Mouse (Mus musculus) hindbrain, embryonic 11.5 days (tissue): ENCODE measurements around the gene Ssbp1. TPM values are rescaled to one million over a fixed set of nuclear protein-coding genes. Genes with fewer than 3 reads are reported as not detected.

Source experiments
- ATAC-seq: fragments of 200-750 bp; cut with Nextera tagmentation; 2 replicates; pipeline ENCODE4 v1.8.0; 2017; ENCODE audit warnings: mild to moderate bottlenecking, moderate TSS enrichment, moderate library complexity; ENCODE audit not compliant: low FRiP score
- DNase-seq: peaks from one replicate; pipeline ENCODE4 v3.0.0-alpha.2; 2015; ENCODE audit warnings: low spot score
- H3K27ac ChIP-seq: fragments of 300-500 bp; sonication (generic); 2 replicates; pipeline ENCODE4 v1.5.1; 2014; ENCODE audit warnings: mild to moderate bottlenecking, low read depth, low read length
- H3K27me3 ChIP-seq: fragments of 300-500 bp; sonication (generic); 2 replicates; pipeline ENCODE4 v1.6.1; 2014; ENCODE audit warnings: mild to moderate bottlenecking, low read length, moderate library complexity, mixed read lengths; ENCODE audit not compliant: control insufficient read depth, insufficient read depth
- H3K36me3 ChIP-seq: fragments of 300-500 bp; sonication (generic); 2 replicates; pipeline ENCODE4 v1.6.1; 2014; ENCODE audit warnings: mild to moderate bottlenecking, low read length, moderate library complexity, mixed read lengths; ENCODE audit not compliant: control insufficient read depth, insufficient read depth
- H3K4me1 ChIP-seq: fragments of 300-500 bp; sonication (generic); replicated peaks from 2 replicates; pipeline ENCODE4 v1.6.1; 2014; ENCODE audit warnings: low read length, mixed read lengths; ENCODE audit not compliant: control insufficient read depth, insufficient read depth
- H3K4me2 ChIP-seq: fragments of 300-500 bp; sonication (generic); replicated peaks from 2 replicates; pipeline ENCODE4 v1.6.1; 2014; ENCODE audit warnings: mild to moderate bottlenecking, low read depth, low read length
- H3K4me3 ChIP-seq: fragments of 300-500 bp; sonication (generic); 2 replicates; pipeline ENCODE4 v1.5.1; 2014; ENCODE audit warnings: low read depth, low read length
- H3K9ac ChIP-seq: fragments of 300-500 bp; sonication (generic); 2 replicates; pipeline ENCODE4 v1.6.1; 2014; ENCODE audit warnings: low read depth, low read length
- H3K9me3 ChIP-seq: fragments of 300-500 bp; sonication (generic); 2 replicates; pipeline ENCODE4 v1.6.1; 2016; ENCODE audit warnings: low read length; ENCODE audit not compliant: control insufficient read depth
- WGBS: fragments of 180-500 bp; shearing (Covaris S2); extraction: QIAGEN DNeasy Blood & Tissue Kit; methylation state at CpG from one replicate; pipeline ENCODE4 v1.1.7; 2014; 5-methylcytosine and 5-hydroxymethylcytosine counted together
- polyA plus RNA-seq: library from polyadenylated mRNA; unstranded; fragments of >200 nt; fragmentation: Nextera tagmentation; extraction: Ambion mirVana; gene quantifications from 2 replicates; pipeline ENCODE4 v1.2.1, GENCODE M21; 2014

Gene Ssbp1
- polyA plus RNA-seq, 1 experiment from 2014 or later = 167 TPM

DNA sequence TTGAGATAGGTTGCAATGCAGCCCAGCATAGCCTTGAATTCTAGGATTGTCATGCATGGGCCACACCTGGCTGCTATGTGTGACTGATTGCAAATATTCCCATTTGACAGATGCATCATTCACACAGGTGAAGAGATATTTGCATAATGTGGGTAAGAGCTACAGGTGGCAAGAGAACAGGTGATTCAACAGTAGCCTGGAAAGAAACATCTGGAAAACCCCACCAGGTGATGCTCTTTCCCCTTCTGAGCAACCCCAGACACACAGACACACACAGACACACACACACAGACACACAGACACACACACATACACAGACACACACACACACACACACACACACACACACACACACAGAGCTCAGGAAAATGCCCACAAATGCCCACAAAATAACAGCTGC lies 39.3 kb upstream of the Ssbp1 start:
- Histone ChIP-seq H3K4me1 (peaks cover 4% of the 10 kb centered on the region; the same call in 1 of the 2 replicates), H3K9me3 (no peaks in the 10 kb centered on the region), H3K27ac (no peak overlapping the region), H3K4me3 (no peak overlapping the region), H3K4me2 (no peak overlapping the region), H3K36me3 (no peaks in the 10 kb centered on the region), H3K9ac (no peak overlapping the region), H3K27me3 (no peaks in the 10 kb centered on the region)
- ATAC-seq (no peak), DNase-seq (no peak)

DNA sequence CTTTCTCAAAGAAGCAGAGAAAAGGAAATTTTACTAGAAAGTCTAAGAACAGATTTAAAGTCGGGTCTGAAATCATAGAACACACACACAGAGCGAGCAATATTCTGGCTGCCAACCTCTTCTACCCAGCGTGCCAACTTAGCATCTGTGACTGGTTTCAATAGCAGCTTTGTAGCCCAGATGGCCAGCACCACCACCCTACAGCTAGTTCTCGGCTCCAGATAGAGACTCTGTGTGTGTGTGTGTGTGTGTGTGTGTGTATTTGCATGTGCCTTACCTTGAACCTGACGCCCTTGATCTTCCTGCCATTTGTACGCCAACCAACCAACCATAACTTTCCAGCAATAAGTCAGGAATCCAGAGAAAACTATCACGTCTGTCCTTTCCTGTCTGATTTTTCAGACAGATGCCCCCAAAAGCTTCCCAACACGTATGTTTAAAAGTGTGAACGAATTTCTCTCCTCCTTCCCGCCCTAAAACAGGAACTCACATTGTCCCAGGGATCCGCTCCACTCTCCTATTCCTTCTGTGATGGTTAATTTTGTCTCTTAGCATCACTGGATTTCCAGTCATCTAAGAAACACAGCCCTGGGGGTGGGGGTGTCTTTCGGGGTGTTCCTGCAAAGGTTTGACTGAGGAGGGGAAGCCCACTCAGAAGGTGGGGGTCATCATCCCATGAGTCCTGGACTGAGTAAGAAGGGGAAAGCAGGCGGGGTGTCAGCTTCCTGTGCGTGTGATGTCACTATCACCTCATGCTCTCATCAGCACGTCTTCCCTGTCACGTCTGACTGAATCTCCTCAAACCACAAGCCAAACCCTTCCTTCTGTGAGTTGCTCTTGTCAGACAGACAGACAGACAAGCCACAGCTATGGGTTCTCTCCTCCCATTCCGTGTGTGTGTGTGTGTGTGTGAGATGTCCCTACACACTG lies 38.5 kb upstream of the Ssbp1 start:
- H3K27ac ChIP-seq = no peak overlapping the region

DNA sequence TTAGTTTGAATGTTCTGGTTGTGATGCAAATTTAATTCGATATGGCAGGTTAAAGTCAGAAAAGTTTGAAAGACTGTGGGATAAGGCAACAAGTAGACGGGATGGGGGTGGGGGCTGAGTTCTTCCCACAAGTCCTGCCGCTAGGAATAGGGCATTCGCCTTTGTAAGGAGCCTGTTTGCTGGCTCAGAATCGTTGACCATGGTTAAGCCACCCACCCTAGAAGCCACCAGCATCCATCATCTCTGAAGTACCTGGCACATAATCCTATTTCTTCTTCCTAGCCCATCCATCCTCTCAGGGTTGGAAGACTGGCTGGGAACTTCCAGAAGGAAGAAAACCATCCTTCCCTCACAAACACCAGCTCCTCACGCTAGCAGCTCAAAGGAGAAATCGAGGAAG lies 36.5 kb upstream of the Ssbp1 start:
- H3K9ac ChIP-seq = peak overlapping the region; percentile 70
- peaks cover 4% of the 10 kb centered on the region; the same call in 1 of the 2 replicates for H3K4me1 ChIP-seq
- H3K27me3 ChIP-seq = 0 out of 2 replicates have a peak, but pooled peaks cover 6% of the 10 kb centered on the region
- no peak overlapping the region for H3K27ac ChIP-seq
- WGBS = 10% methylated on average over 7 of the region's 7 CpGs
- H3K4me2 ChIP-seq = peak overlapping the region; percentile 76
- peak overlapping the region; percentile 62 for H3K4me3 ChIP-seq
- H3K9me3 ChIP-seq = no peaks in the 10 kb centered on the region
- DNase-seq (no peak), ATAC-seq (no peak)
- no peaks in the 10 kb centered on the region for H3K36me3 ChIP-seq

More for the DNA sequence above, 38.5 kb upstream of the Ssbp1 start:
- DNase-seq (no peak), ATAC-seq (no peak)
- H3K4me2 ChIP-seq = no peak overlapping the region
- WGBS = 88% methylated on average over 17 of the region's 17 CpGs
- H3K4me3 ChIP-seq = no peak overlapping the region
- H3K4me1 ChIP-seq = peaks cover 4% of the 10 kb centered on the region; the same call in 1 of the 2 replicates
- H3K9ac ChIP-seq = no peak overlapping the region
- H3K9me3 ChIP-seq = no peaks in the 10 kb centered on the region
- H3K27me3 ChIP-seq = 0 out of 2 replicates have a peak, but pooled peaks cover 3% of the 10 kb centered on the region
- H3K36me3 ChIP-seq = no peaks in the 10 kb centered on the region

DNA sequence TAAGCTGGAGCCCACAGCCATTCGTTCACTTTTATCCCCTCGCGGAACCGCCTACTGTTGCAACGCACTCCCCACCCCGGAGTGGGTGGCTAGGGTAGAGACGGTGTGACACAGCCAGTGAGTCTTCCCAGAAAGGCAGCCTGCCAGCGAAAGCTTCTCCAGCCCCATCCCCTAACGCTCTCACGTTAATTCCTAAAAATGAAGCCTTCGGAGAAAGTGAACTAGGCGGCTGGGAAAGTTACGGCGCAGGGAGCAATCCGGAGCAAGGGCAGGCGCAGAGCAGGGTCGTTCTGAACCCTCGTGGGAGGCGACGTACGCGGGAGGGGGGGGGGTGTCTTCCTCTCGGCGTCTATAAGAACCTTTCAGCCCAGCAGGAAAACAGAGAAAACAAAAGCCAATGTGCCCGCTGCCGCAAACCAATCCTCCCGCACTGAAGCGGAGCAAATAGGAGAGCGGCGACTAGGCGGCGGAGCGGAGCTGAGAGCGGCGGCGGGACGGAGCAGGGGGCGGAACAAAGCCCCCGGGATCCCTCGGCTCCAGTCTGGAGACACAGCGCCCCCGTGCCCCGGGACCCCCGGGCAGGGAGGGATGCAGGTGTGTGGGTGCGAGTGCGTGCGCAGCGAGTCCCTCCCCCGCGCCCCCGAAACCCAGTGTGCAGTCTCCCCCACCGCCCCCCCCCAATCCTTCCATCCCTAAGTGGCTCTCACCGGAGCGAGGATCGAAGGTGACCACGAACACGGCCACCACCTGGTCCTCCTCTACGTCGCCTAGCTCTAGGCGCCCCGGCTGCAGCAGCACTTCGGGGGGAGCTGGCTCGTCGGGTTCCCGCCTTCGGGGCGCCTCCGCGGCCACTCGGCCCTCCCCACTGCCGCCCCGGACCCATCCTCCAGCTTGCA lies 35.8 kb upstream of the Ssbp1 start:
- Histone ChIP-seq H3K9ac (peak overlapping the region; percentile 70), H3K4me1 (peaks cover 4% of the 10 kb centered on the region; the same call in 1 of the 2 replicates), H3K4me3 (peak overlapping the region; percentile 62), H3K4me2 (peak overlapping the region; percentile 76), H3K27ac (peak overlapping the region; percentile 49), H3K27me3 (0 out of 2 replicates have a peak, but pooled peaks cover 6% of the 10 kb centered on the region), H3K9me3 (no peaks in the 10 kb centered on the region), H3K36me3 (no peaks in the 10 kb centered on the region)
- DNase-seq (peak; percentile 74), ATAC-seq (peak; percentile 87)
- under 1% methylated on average over 69 of the region's 72 CpGs for WGBS

DNA sequence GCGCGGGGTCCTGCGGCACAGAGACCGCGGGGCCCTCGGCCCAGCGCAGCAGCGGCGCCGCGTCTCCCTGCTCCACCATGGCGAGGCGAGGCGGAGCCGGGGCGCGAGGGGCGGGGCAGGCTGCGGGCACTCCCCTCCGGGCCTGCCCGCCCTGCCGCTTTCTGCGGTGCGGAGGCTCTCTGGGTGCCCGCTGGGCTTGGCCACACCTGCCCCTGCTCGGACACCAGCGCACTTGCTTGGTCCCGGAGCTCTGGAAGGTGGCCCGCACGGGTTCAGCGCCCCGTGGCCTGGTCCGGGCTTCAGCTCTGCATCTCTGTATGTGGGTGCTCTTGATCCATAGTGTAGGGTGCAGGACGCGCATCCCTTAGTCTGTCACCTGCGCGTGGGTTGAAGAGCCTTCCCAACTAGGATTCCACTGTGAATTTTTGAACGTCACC lies 35.1 kb upstream of the Ssbp1 start, which contains the start of gene E330009J07Rik:
E330009J07Rik (minus strand) TSS at position 89 of the 437 bp plus-strand sequence.
- ATAC-seq (peak; percentile 95), DNase-seq (peak; percentile 85)
- Histone ChIP-seq H3K4me1 (peaks cover 4% of the 10 kb centered on the region; the same call in 1 of the 2 replicates), H3K4me3 (peak within 1 kb of the TSS; percentile 62), H3K27me3 (0 out of 2 replicates have a peak, but pooled peaks cover 6% of the 10 kb centered on the region), H3K27ac (peak within 1 kb of the TSS; percentile 49), H3K9ac (peak within 1 kb of the TSS; percentile 70), H3K9me3 (no peaks in the 10 kb centered on the region), H3K36me3 (no peaks in the 10 kb centered on the region), H3K4me2 (peak within 1 kb of the TSS; percentile 76)
- WGBS = 1% methylated on average over 37 of the region's 38 CpGs

DNA sequence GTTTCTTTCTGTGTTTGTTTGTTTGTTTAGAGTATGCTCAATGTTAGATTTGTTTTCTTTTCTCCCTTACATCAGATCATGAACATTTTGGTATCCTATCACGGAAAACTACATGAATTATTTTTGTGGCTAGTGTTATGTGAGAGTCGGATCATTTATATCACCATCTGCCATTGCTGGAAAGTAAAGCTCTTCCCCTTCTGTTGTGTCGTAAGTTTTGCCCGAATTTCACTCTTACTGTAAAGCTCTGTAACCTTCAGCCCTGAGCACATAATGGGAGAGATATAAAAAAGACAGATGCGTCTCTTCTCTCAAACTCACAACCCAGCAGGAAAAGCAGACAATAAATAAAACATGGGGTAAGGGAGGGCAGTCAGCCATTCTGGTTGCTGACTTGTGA lies 32.2 kb upstream of the Ssbp1 start, which contains the start of gene Wee2:
Wee2 (plus strand) TSS at position 153 of the 400 bp plus-strand sequence.
- no peak for DNase-seq

DNA sequence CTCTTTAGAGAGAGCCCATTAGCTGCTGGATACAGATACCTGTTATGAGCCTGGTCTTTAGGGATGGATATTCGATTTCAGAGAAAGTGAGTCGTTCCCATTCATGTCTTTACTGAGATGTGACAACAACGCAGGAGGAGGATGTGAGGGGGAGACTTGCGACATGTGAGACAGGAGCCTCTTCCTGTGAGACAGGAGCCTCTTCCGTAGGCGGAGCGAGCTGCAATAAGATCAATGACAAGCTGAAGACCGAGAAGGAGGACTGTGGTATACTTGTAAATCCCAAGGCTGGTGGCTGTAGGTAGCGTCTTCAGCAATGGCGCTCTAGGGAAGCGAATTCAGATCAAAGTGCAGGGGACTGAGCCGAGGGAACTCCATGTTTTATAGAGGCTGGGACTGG lies 31.4 kb upstream of the Ssbp1 start:
- WGBS = 54% methylated on average over 12 of the region's 12 CpGs
- Histone ChIP-seq H3K9ac (no peak overlapping the region), H3K27me3 (0 out of 2 replicates have a peak, but pooled peaks cover 6% of the 10 kb centered on the region), H3K4me1 (peaks cover 2% of the 10 kb centered on the region; the same call in 1 of the 2 replicates), H3K9me3 (no peaks in the 10 kb centered on the region), H3K36me3 (no peaks in the 10 kb centered on the region), H3K4me3 (no peak overlapping the region), H3K4me2 (no peak overlapping the region), H3K27ac (no peak overlapping the region)
- ATAC-seq (no peak), DNase-seq (no peak)

More for the DNA sequence above, 32.2 kb upstream of the Ssbp1 start, which contains the start of gene Wee2:
- H3K27ac ChIP-seq = no peak within 1 kb of the TSS
- WGBS = 82% methylated on average over 5 of the region's 5 CpGs
- H3K4me2 ChIP-seq = no peak within 1 kb of the TSS
- no peak within 1 kb of the TSS for H3K9ac ChIP-seq
- ATAC-seq = no peak
- H3K4me1 ChIP-seq = peaks cover 4% of the 10 kb centered on the region; the same call in 1 of the 2 replicates
- no peaks in the 10 kb centered on the region for H3K9me3 ChIP-seq
- H3K36me3 ChIP-seq = no peaks in the 10 kb centered on the region
- H3K27me3 ChIP-seq = 0 out of 2 replicates have a peak, but pooled peaks cover 6% of the 10 kb centered on the region
- H3K4me3 ChIP-seq = no peak within 1 kb of the TSS

DNA sequence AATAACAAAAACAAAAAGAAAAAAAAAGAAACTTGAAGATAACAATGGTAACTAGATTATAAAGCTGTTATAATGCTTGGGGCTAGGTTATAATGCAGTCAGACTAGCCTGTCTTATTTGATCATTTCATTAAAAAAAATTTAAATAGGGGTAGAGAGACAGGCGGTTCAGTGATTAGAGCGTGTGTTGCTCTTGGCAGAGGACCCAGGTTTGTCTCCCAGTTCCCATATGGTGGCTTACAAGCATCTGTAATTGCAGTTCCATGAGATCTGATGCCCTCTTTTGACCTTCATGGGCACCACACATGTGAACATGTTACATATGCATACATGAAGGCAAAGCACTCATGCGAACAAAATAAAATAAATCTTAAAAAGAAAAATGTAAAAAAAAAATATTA lies 29.9 kb upstream of the Ssbp1 start:
- 78% methylated on average over 3 of the region's 3 CpGs for WGBS

More for the DNA sequence above, 29.9 kb upstream of the Ssbp1 start:
- no peak overlapping the region for H3K4me2 ChIP-seq
- no peak for ATAC-seq
- H3K4me3 ChIP-seq = no peak overlapping the region
- H3K9me3 ChIP-seq = no peaks in the 10 kb centered on the region
- H3K4me1 ChIP-seq = no peaks in the 10 kb centered on the region
- H3K27ac ChIP-seq = no peak overlapping the region
- H3K36me3 ChIP-seq = no peaks in the 10 kb centered on the region
- no peak overlapping the region for H3K9ac ChIP-seq
- no peak for DNase-seq
- H3K27me3 ChIP-seq = 0 out of 2 replicates have a peak, but pooled peaks cover 6% of the 10 kb centered on the region
